Mouse (Mus musculus) liver, adult 2 months (tissue): ENCODE data around the gene Chchd1.

Source experiments
- CTCF ChIP-seq: fragments of 200-500 bp; IDR thresholded peaks from 2 replicates; pipeline ENCODE4 v1.5.1; 2011; ENCODE audit warnings: low read depth, low read length, control low read depth
- POLR2A ChIP-seq: fragments of 200-500 bp; IDR thresholded peaks from 2 replicates; pipeline ENCODE4 v1.6.1; 2011; ENCODE audit warnings: low read length, control low read depth; ENCODE audit not compliant: insufficient read depth; ENCODE audit errors: extremely low read depth

DNA sequence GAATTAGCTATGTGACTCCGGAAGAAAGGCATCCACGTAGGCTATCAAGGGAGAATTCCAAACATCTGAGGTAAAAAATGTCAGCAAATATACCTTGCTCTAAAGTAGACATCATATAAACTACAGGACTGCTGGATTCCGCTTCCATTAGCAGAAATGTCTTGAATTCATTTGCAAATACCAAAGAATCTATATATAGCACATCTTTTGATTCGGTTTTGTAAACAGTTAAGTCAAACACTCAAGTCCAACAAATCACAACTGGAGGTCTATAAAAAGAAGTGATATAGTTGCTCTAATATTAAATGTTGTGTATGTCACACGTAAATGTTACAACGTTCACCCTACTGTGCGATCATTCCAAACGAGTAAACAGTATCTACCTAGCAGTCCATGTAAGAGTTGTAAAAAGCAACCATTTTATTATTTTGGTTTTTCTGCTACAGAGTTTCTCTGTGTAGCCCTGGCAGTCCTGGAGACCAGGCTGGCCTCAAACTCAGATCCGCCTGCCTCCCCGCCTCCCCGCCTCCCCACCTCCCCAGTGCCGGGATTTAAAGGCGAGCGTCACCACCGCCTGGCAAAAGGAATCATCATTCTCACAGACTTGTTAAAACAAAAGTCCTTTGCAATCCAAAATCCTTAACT, 588 bp upstream of the Chchd1 start:
- TF ChIP-seq CTCF (no peak), POLR2A (no peak)
